Mouse (Mus musculus) MEL (cell line): ENCODE measurements at regions not wholly inside any gene's neighbourhood (a gene's known extent, or its start where the extent isn't known, plus 50 kb on each side); places are given as distances from the start of the nearest gene placed in this dataset.

Source experiments
- DNase-seq: peaks from one replicate; pipeline ENCODE4 v3.0.0; 2011; ENCODE audit warnings: low read depth, low spot score
- H3K27ac ChIP-seq: 2 replicates; pipeline ENCODE4 v1.5.1; 2012; ENCODE audit warnings: low read depth, mild to moderate bottlenecking, control low read depth, low read length, moderate library complexity; ENCODE audit not compliant: control insufficient read depth
- H3K27me3 ChIP-seq, 2 experiments: fragments of 150-350 bp in 1 of 2; sonication (generic) in 1 of 2; 2 replicates each; pipeline ENCODE4 v1.6.1; 2012; ENCODE audit warnings: low read length in 2 of 2, mild to moderate bottlenecking in 2 of 2, improper control_type of control experiment in 1 of 2, moderate library complexity in 1 of 2; ENCODE audit not compliant: insufficient read depth in 2 of 2, control insufficient read depth in 1 of 2
- H3K36me3 ChIP-seq, 2 experiments: 2 replicates each; pipeline ENCODE4 v1.6.1; 2012 to 2014; ENCODE audit warnings: low read length in 2 of 2, improper control_type of control experiment in 1 of 2, inconsistent platforms in 1 of 2, mild to moderate bottlenecking in 1 of 2; ENCODE audit not compliant: insufficient read depth in 2 of 2, control insufficient read depth in 1 of 2
- H3K4me1 ChIP-seq, 2 experiments: fragments of 150-350 bp in 1 of 2; sonication (generic) in 1 of 2; 2 replicates each; pipeline ENCODE4 v1.6.1; 2012; ENCODE audit warnings: low read length in 2 of 2, improper control_type of control experiment in 1 of 2, mild to moderate bottlenecking in 1 of 2; ENCODE audit not compliant: insufficient read depth in 2 of 2, control insufficient read depth in 1 of 2
- H3K4me3 ChIP-seq, 2 experiments: fragments of 150-350 bp in 1 of 2; sonication (generic) in 1 of 2; 2 replicates each; pipeline ENCODE4 v1.5.1; 2012; ENCODE audit warnings: low read depth in 2 of 2, low read length in 2 of 2, mild to moderate bottlenecking in 2 of 2, moderate library complexity in 2 of 2, control low read depth in 1 of 2, improper control_type of control experiment in 1 of 2; ENCODE audit not compliant: control insufficient read depth in 1 of 2, insufficient read depth in 1 of 2
- H3K79me2 ChIP-seq: 2 replicates; pipeline ENCODE4 v1.6.1; 2012; ENCODE audit warnings: mild to moderate bottlenecking, low read length, moderate library complexity; ENCODE audit not compliant: control insufficient read depth, poor library complexity, insufficient read depth
- H3K9ac ChIP-seq: 2 replicates; pipeline ENCODE4 v1.6.1; 2012; ENCODE audit warnings: low read depth, mild to moderate bottlenecking, control low read depth, low read length, moderate library complexity; ENCODE audit not compliant: control insufficient read depth, poor library complexity, severe bottlenecking
- H3K9me3 ChIP-seq: fragments of 150-350 bp; sonication (generic); replicated peaks from 2 replicates; pipeline ENCODE4 v1.6.1; 2012; ENCODE audit warnings: mild to moderate bottlenecking, low read length, improper control_type of control experiment, moderate library complexity; ENCODE audit not compliant: insufficient read depth
- BHLHE40 ChIP-seq: IDR thresholded peaks from 2 replicates; pipeline ENCODE4 v1.6.1; 2012; ENCODE audit warnings: low read depth, mild to moderate bottlenecking, inconsistent platforms, low read length, improper control_type of control experiment, borderline replicate concordance
- ELF1 ChIP-seq: IDR thresholded peaks from 2 replicates; pipeline ENCODE4 v1.6.1; 2014; ENCODE audit warnings: low read depth, mild to moderate bottlenecking, inconsistent platforms, low read length, improper control_type of control experiment, moderate library complexity
- HCFC1 ChIP-seq: IDR thresholded peaks from 2 replicates; pipeline ENCODE4 v1.6.1; 2012; ENCODE audit warnings: low read depth, mild to moderate bottlenecking, inconsistent platforms, low read length, improper control_type of control experiment, moderate library complexity
- JUND ChIP-seq: IDR thresholded peaks from 2 replicates; pipeline ENCODE4 v1.6.1; 2011; ENCODE audit warnings: low read depth, mild to moderate bottlenecking, improper control_type of control experiment, low read length
- MAFK ChIP-seq: IDR thresholded peaks from 2 replicates; pipeline ENCODE4 v1.6.1; 2011; ENCODE audit warnings: low read depth, mild to moderate bottlenecking, low read length, improper control_type of control experiment, borderline replicate concordance
- MAX ChIP-seq: IDR thresholded peaks from 2 replicates; pipeline ENCODE4 v1.6.1; 2011; ENCODE audit warnings: low read length, improper control_type of control experiment
- MAZ ChIP-seq: IDR thresholded peaks from 2 replicates; pipeline ENCODE4 v1.6.1; 2012; ENCODE audit warnings: low read depth, mild to moderate bottlenecking, inconsistent platforms, low read length, improper control_type of control experiment
- MXI1 ChIP-seq: IDR thresholded peaks from 2 replicates; pipeline ENCODE4 v1.6.1; 2011; ENCODE audit warnings: mild to moderate bottlenecking, low read depth, low read length, improper control_type of control experiment
- MYB ChIP-seq: IDR thresholded peaks from 2 replicates; pipeline ENCODE4 v1.6.1; 2011; ENCODE audit warnings: mild to moderate bottlenecking, low read depth, low read length, improper control_type of control experiment
- NELFE ChIP-seq: IDR thresholded peaks from 2 replicates; pipeline ENCODE4 v1.6.1; 2011; ENCODE audit warnings: low read depth, low read length, improper control_type of control experiment
- NRF1 ChIP-seq: IDR thresholded peaks from 2 replicates; pipeline ENCODE4 v1.6.1; 2014; ENCODE audit warnings: low read depth, mild to moderate bottlenecking, inconsistent platforms, low read length, improper control_type of control experiment, moderate library complexity; ENCODE audit not compliant: poor library complexity, insufficient read depth, severe bottlenecking
- POLR2AphosphoS5 ChIP-seq: IDR thresholded peaks from 2 replicates; pipeline ENCODE4 v1.6.1; 2012; ENCODE audit warnings: low read depth, borderline replicate concordance, mild to moderate bottlenecking, inconsistent platforms, low read length, moderate library complexity, mixed read lengths
- SIN3A ChIP-seq: IDR thresholded peaks from 2 replicates; pipeline ENCODE4 v1.6.1; 2012; ENCODE audit warnings: low read length, improper control_type of control experiment, inconsistent platforms
- SMC3 ChIP-seq: IDR thresholded peaks from 2 replicates; pipeline ENCODE4 v1.6.1; 2011; ENCODE audit warnings: low read depth, low read length, improper control_type of control experiment
- TBP ChIP-seq: IDR thresholded peaks from 2 replicates; pipeline ENCODE4 v1.8.0; 2011; ENCODE audit warnings: low read depth, low read length, improper control_type of control experiment
- TCF12 ChIP-seq: IDR thresholded peaks from 2 replicates; pipeline ENCODE4 v1.6.1; 2014; ENCODE audit warnings: low read depth, mild to moderate bottlenecking, inconsistent platforms, low read length, improper control_type of control experiment, moderate library complexity
- ZC3H11A ChIP-seq: IDR thresholded peaks from 2 replicates; pipeline ENCODE4 v1.6.1; 2012; ENCODE audit warnings: low read depth, mild to moderate bottlenecking, inconsistent platforms, low read length, improper control_type of control experiment
- ZNF384 ChIP-seq: IDR thresholded peaks from 2 replicates; pipeline ENCODE4 v1.6.1; 2012; ENCODE audit warnings: low read depth, mild to moderate bottlenecking, inconsistent platforms, low read length, improper control_type of control experiment

- Histone ChIP-seq H3K4me1 (no peaks in the 10 kb centered on the region), H3K4me3 (no peak overlapping the region), H3K36me3 (no peaks in the 10 kb centered on the region), H3K9me3 (no peaks in the 10 kb centered on the region), H3K79me2 (no peaks in the 10 kb centered on the region), H3K9ac (no peak overlapping the region), H3K27me3 (peaks cover 0 to 3% of the 10 kb centered on the region in 2 experiments; a peak in 3 of 4 replicates), H3K27ac (no peak overlapping the region)
- no peak for TF ChIP-seq ZC3H11A
- no peak for TF ChIP-seq HCFC1
- TF ChIP-seq TCF12: no peak
- no peak for TF ChIP-seq MAFK
- TF ChIP-seq MAZ: no peak
- no peak for TF ChIP-seq ELF1
- no peak for TF ChIP-seq MYB
- TF ChIP-seq NRF1: no peak
- no peak for TF ChIP-seq ZNF384
- TF ChIP-seq MAX: no peak
- no peak for TF ChIP-seq JUND
- TF ChIP-seq MXI1: no peak
- no peak for TF ChIP-seq POLR2AphosphoS5
- TF ChIP-seq BHLHE40: no peak
- TF ChIP-seq SIN3A: no peak
- no peak for DNase-seq
Observed at GRCm38 (mm10) chr8:95966430-95966829, 78.1 kb upstream of the Got2 start.

GRCm38 (mm10) chr8:95952257-95952656 is 63.9 kb upstream of the Got2 start:
- Histone ChIP-seq H3K4me3 (no peak overlapping the region), H3K79me2 (no peaks in the 10 kb centered on the region), H3K9ac (no peak overlapping the region)
- TF ChIP-seq TBP (no peak), SMC3 (no peak), NELFE (no peak), SIN3A (no peak), MAFK (no peak)
- TF ChIP-seq, all 39 proteins: peak for 0
- no peak overlapping the region for H3K27ac ChIP-seq
- no peaks in the 10 kb centered on the region for H3K9me3 ChIP-seq
- no peaks in the 10 kb centered on the region for H3K36me3 ChIP-seq
- DNase-seq: no peak
- H3K27me3 ChIP-seq: peaks cover 4 to 6% of the 10 kb centered on the region in 2 experiments; a peak in 3 of 4 replicates
- no peaks in the 10 kb centered on the region for H3K4me1 ChIP-seq
